Mouse (Mus musculus): ENCODE results near the gene Tmed9. TPM values are rescaled to one million over a fixed set of nuclear protein-coding genes. Genes with fewer than 3 reads are reported as not detected.

The Tmed9 gene
- polyA plus RNA-seq, 1 experiment from 2014 or later = 50.0 TPM

- 91% methylated on average over 2 of the region's 2 CpGs for WGBS
- Histone ChIP-seq H3K36me3 (ENCODE audit: control insufficient read depth, insufficient read depth, low read length) (peaks cover 28% of the 10 kb centered on the region; the same call in 1 of the 2 replicates), H3K4me3 (ENCODE audit: low read depth, low read length) (no peak overlapping the region), H3K9me3 (ENCODE audit: control insufficient read depth, low read length) (no peaks in the 10 kb centered on the region), H3K4me2 (no peak overlapping the region), H3K27ac (ENCODE audit: low read depth, low read length) (no peak overlapping the region), H3K27me3 (ENCODE audit: control insufficient read depth, insufficient read depth, low read length) (no peaks in the 10 kb centered on the region), H3K9ac (ENCODE audit: low read length) (no peak overlapping the region), H3K4me1 (ENCODE audit: control insufficient read depth, insufficient read depth, low read length) (no peaks in the 10 kb centered on the region)
- no peak for DNase-seq (ENCODE audit: low spot score, missing footprints)
- ATAC-seq (ENCODE audit: low FRiP score) = no peak
Measured at GRCm38 (mm10) chr13:55644525-55644924, 71.0 kb downstream of the Tmed9 start.

Other genes starting within 250 kb of the Tmed9 start
- 26.9 and 30.6 TPM in 2 replicates for gene Mxd3, start 243.9 kb upstream of the Tmed9 start, polyA plus RNA-seq (2014; fragmentation: Nextera tagmentation; extraction: Ambion mirVana)
- gene Lman2, start 210.9 kb upstream of the Tmed9 start, polyA plus RNA-seq (2014; fragmentation: Nextera tagmentation; extraction: Ambion mirVana) = 75.3 and 82.5 TPM in 2 replicates
- gene Rgs14, start 204.0 kb upstream of the Tmed9 start, polyA plus RNA-seq (2014; fragmentation: Nextera tagmentation; extraction: Ambion mirVana) = 0.37 and 0.72 TPM in 2 replicates
- gene Slc34a1, start 175.5 kb upstream of the Tmed9 start, polyA plus RNA-seq (2014; fragmentation: Nextera tagmentation; extraction: Ambion mirVana) = not detected in 2 replicates
- gene Pfn3, start 158.5 kb upstream of the Tmed9 start, polyA plus RNA-seq (2014; fragmentation: Nextera tagmentation; extraction: Ambion mirVana) = not detected in 2 replicates
- 0.14 TPM in 1 of 2 replicates, not detected in the other for gene F12, start 146.9 kb upstream of the Tmed9 start, polyA plus RNA-seq (2014; fragmentation: Nextera tagmentation; extraction: Ambion mirVana)
- 42.0 and 52.3 TPM in 2 replicates for gene Grk6, start 128.7 kb upstream of the Tmed9 start, polyA plus RNA-seq (2014; fragmentation: Nextera tagmentation; extraction: Ambion mirVana)
- gene Prr7, start 109.5 kb upstream of the Tmed9 start, polyA plus RNA-seq (2014; fragmentation: Nextera tagmentation; extraction: Ambion mirVana) = 2.8 and 3.0 TPM in 2 replicates
- gene Dbn1, start 85.6 kb upstream of the Tmed9 start, polyA plus RNA-seq (2014; fragmentation: Nextera tagmentation; extraction: Ambion mirVana) = 292 and 294 TPM in 2 replicates
- gene Pdlim7, start 60.1 kb upstream of the Tmed9 start, polyA plus RNA-seq (2014; fragmentation: Nextera tagmentation; extraction: Ambion mirVana) = 129 and 140 TPM in 2 replicates
- gene Dok3, start 44.4 kb upstream of the Tmed9 start, polyA plus RNA-seq (2014; fragmentation: Nextera tagmentation; extraction: Ambion mirVana) = 1.9 TPM in 2 replicates
- 66.7 and 73.8 TPM in 2 replicates for gene Ddx41, start 37.1 kb upstream of the Tmed9 start, polyA plus RNA-seq (2014; fragmentation: Nextera tagmentation; extraction: Ambion mirVana)
- gene Fam193b, start 2.6 kb upstream of the Tmed9 start, polyA plus RNA-seq (2014; fragmentation: Nextera tagmentation; extraction: Ambion mirVana) = 39.9 and 40.8 TPM in 2 replicates
- 16.0 and 21.4 TPM in 2 replicates for gene B4galt7, start 26.2 kb downstream of the Tmed9 start, polyA plus RNA-seq (2014; fragmentation: Nextera tagmentation; extraction: Ambion mirVana)
- gene Caml, start 49.3 kb downstream of the Tmed9 start, polyA plus RNA-seq (2014; fragmentation: Nextera tagmentation; extraction: Ambion mirVana) = 63.7 and 71.6 TPM in 2 replicates
- gene Ddx46, start 61.3 kb downstream of the Tmed9 start, polyA plus RNA-seq (2014; fragmentation: Nextera tagmentation; extraction: Ambion mirVana) = 48.4 and 63.1 TPM in 2 replicates
- gene B230219D22Rik, start 119.4 kb downstream of the Tmed9 start, polyA plus RNA-seq (2014; fragmentation: Nextera tagmentation; extraction: Ambion mirVana) = 66.0 and 72.3 TPM in 2 replicates
- 91.4 and 101 TPM in 2 replicates for gene Txndc15, start 140.9 kb downstream of the Tmed9 start, polyA plus RNA-seq (2014; fragmentation: Nextera tagmentation; extraction: Ambion mirVana)
- gene Pcbd2, start 153.6 kb downstream of the Tmed9 start, polyA plus RNA-seq (2014; fragmentation: Nextera tagmentation; extraction: Ambion mirVana) = 30.4 and 34.9 TPM in 2 replicates
- not detected in 2 replicates for gene Catsper3, start 210.8 kb downstream of the Tmed9 start, polyA plus RNA-seq (2014; fragmentation: Nextera tagmentation; extraction: Ambion mirVana)

All from midbrain, embryonic 11.5 days (tissue).